Mouse (Mus musculus): Measurements from ENCODE around the gene Slc26a9. TPM values are rescaled to one million over a fixed set of nuclear protein-coding genes. Genes with fewer than 3 reads are reported as not detected.

The Slc26a9 gene
- total RNA-seq, 1 experiment from 2014 or later: 0.18 TPM

Other genes with a start within 250 kb of the Slc26a9 start
- gene Srgap2, start 216.7 kb upstream of the Slc26a9 start, total RNA-seq (2021): 29.5 and 37.2 TPM in 2 replicates
- 1.4 and 1.9 TPM in 2 replicates for gene Fam72a, start 216.1 kb upstream of the Slc26a9 start, total RNA-seq (2021)
- gene Avpr1b, start 144.8 kb upstream of the Slc26a9 start, total RNA-seq (2021): not detected in 2 replicates
- 0.43 and 0.52 TPM in 2 replicates for gene Ctse, start 105.7 kb upstream of the Slc26a9 start, total RNA-seq (2021)
- 5.0 and 5.4 TPM in 2 replicates for gene Rab7b, start 55.3 kb upstream of the Slc26a9 start, total RNA-seq (2021)
- gene Pm20d1, start 53.4 kb downstream of the Slc26a9 start, total RNA-seq (2021): 14.9 and 15.5 TPM in 2 replicates
- gene Slc41a1, start 83.5 kb downstream of the Slc26a9 start, total RNA-seq (2021): 60.7 and 74.8 TPM in 2 replicates
- 15.9 and 21.3 TPM in 2 replicates for gene Rab29, start 123.2 kb downstream of the Slc26a9 start, total RNA-seq (2021)
- 124 and 137 TPM in 2 replicates for gene Nucks1, start 166.5 kb downstream of the Slc26a9 start, total RNA-seq (2021)
- 12.6 and 15.5 TPM in 2 replicates for gene Slc45a3, start 218.9 kb downstream of the Slc26a9 start, total RNA-seq (2021)